Mouse (Mus musculus) myocyte (in vitro differentiated cells): ENCODE results near the gene Egfl7. TPM values are rescaled to one million over a fixed set of nuclear protein-coding genes. Genes with fewer than 3 reads are reported as not detected.
A peak's percentile ranks its signal among the peaks of the same experiment; 100 is the strongest.

ENCODE experiments used
- H3K27me3 ChIP-seq: one replicate; pipeline ENCODE4 v1.6.1; 2011; ENCODE audit not compliant: control insufficient read depth, insufficient read depth, insufficient read length
- H3K36me3 ChIP-seq: one replicate; pipeline ENCODE4 v1.6.1; 2011; ENCODE audit not compliant: control insufficient read depth, insufficient read depth
- H3K4me2 ChIP-seq: one replicate; pipeline ENCODE4 v1.6.1; 2011; ENCODE audit warnings: low read depth, control low read depth
- H3K4me3 ChIP-seq: one replicate; pipeline ENCODE4 v1.5.1; 2011; ENCODE audit warnings: mild to moderate bottlenecking, control low read depth, moderate library complexity
- H3K79me2 ChIP-seq: one replicate; pipeline ENCODE4 v1.6.1; 2011; ENCODE audit not compliant: control insufficient read depth, insufficient read depth
- H3ac ChIP-seq: one replicate; pipeline ENCODE4 v1.6.1; 2011; ENCODE audit not compliant: control insufficient read depth, insufficient read length
- CEBPB ChIP-seq: IDR thresholded peaks from 2 replicates; pipeline ENCODE4 v1.6.1; 2011; ENCODE audit warnings: mild to moderate bottlenecking, moderate library complexity; ENCODE audit not compliant: poor library complexity, insufficient read depth, severe bottlenecking
- E2F4 ChIP-seq: IDR thresholded peaks from one replicate; pipeline ENCODE4 v1.6.1; 2011; ENCODE audit warnings: mild to moderate bottlenecking, control low read depth, moderate library complexity; ENCODE audit not compliant: insufficient read depth
- MAX ChIP-seq: IDR thresholded peaks from one replicate; pipeline ENCODE4 v1.6.1; 2011; ENCODE audit warnings: low read depth, mild to moderate bottlenecking, control low read depth
- MYOD1 ChIP-seq, 3 experiments: IDR thresholded peaks; one replicate each; pipeline ENCODE4 v1.6.1; 2011; ENCODE audit warnings: control low read depth in 2 of 3, low read depth in 2 of 3, mild to moderate bottlenecking in 2 of 3, moderate library complexity in 1 of 3; ENCODE audit not compliant: insufficient read length in 2 of 3, control insufficient read depth in 1 of 3
- MYOG ChIP-seq, 3 experiments: IDR thresholded peaks; one replicate each; pipeline ENCODE4 v1.6.1; 2011; ENCODE audit warnings: control low read depth in 2 of 3, low read depth in 2 of 3, mild to moderate bottlenecking in 2 of 3; ENCODE audit not compliant: insufficient read length in 2 of 3, control insufficient read depth in 1 of 3, insufficient read depth in 1 of 3
- POLR2A ChIP-seq: IDR thresholded peaks from one replicate; pipeline ENCODE4 v1.6.1; 2011; ENCODE audit warnings: low read depth, mild to moderate bottlenecking, control low read depth, moderate library complexity; ENCODE audit not compliant: insufficient read length
- POLR2AphosphoS2 ChIP-seq: IDR thresholded peaks from one replicate; pipeline ENCODE4 v1.6.1; 2011; ENCODE audit warnings: low read depth, control low read depth; ENCODE audit not compliant: insufficient read length
- REST ChIP-seq: IDR thresholded peaks from one replicate; pipeline ENCODE4 v1.6.1; 2011; ENCODE audit warnings: mild to moderate bottlenecking, control low read depth, moderate library complexity; ENCODE audit not compliant: insufficient read depth, insufficient read length
- SRF ChIP-seq: IDR thresholded peaks from one replicate; pipeline ENCODE4 v1.6.1; 2011; ENCODE audit warnings: low read depth; ENCODE audit not compliant: control insufficient read depth, insufficient read length
- TCF12 ChIP-seq: IDR thresholded peaks from one replicate; pipeline ENCODE4 v1.6.1; 2011; ENCODE audit warnings: mild to moderate bottlenecking, control low read depth; ENCODE audit not compliant: poor library complexity, insufficient read depth, severe bottlenecking
- TCF3 ChIP-seq: IDR thresholded peaks from one replicate; pipeline ENCODE4 v1.6.1; 2011; ENCODE audit warnings: low read depth, control low read depth; ENCODE audit not compliant: insufficient read length
- USF1 ChIP-seq: IDR thresholded peaks from one replicate; pipeline ENCODE4 v1.6.1; 2011; ENCODE audit warnings: low read depth, mild to moderate bottlenecking, control low read depth, moderate library complexity
- polyA plus RNA-seq: library from polyadenylated mRNA; unstranded; fragments of >200 nt; fragmentation: generic; extraction: Trizol; gene quantifications from one replicate; pipeline ENCODE4 v1.2.1, GENCODE M21; 2012; ENCODE audit warnings: missing spikeins

The Egfl7 gene
- polyA plus RNA-seq, 1 experiment: 2.7 TPM

GRCm38 (mm10) chr2:26606579-26606978, 26.8 kb downstream of the Egfl7 start:
- H3K79me2 ChIP-seq: no peaks in the 10 kb centered on the region
- no peak overlapping the region for H3ac ChIP-seq
- no peaks in the 10 kb centered on the region for H3K27me3 ChIP-seq
- no peak overlapping the region for H3K4me3 ChIP-seq
- H3K4me2 ChIP-seq: no peak overlapping the region
- no peak for TF ChIP-seq POLR2AphosphoS2
- no peak for TF ChIP-seq REST
- no peak for TF ChIP-seq USF1
- TF ChIP-seq E2F4: no peak
- TF ChIP-seq CEBPB: no peak
- no peak for TF ChIP-seq TCF3
- TF ChIP-seq POLR2A: no peak
- H3K36me3 ChIP-seq: no peaks in the 10 kb centered on the region

GRCm38 (mm10) chr2:26607056-26607910, 27.5 kb downstream of the Egfl7 start:
- Histone ChIP-seq H3K4me2 (no peak overlapping the region), H3K27me3 (no peaks in the 10 kb centered on the region)

GRCm38 (mm10) chr2:26608781-26609180, 29.0 kb downstream of the Egfl7 start:
- TF ChIP-seq E2F4 (no peak), MYOG (IDR thresholded peaks at IDR 0.05; ENCODE audit: control insufficient read depth in 1 of 3, insufficient read depth in 1 of 3, insufficient read length in 2 of 3, low read depth in 2 of 3) (no peak), POLR2A (no peak), MAX (no peak), POLR2AphosphoS2 (no peak), USF1 (no peak), MYOD1 (IDR thresholded peaks at IDR 0.05; ENCODE audit: control insufficient read depth in 1 of 3, insufficient read length in 2 of 3, low read depth in 2 of 3) (no peak), TCF3 (no peak), CEBPB (no peak), TCF12 (no peak), REST (no peak), SRF (no peak)
- no peaks in the 10 kb centered on the region for H3K79me2 ChIP-seq
- H3K36me3 ChIP-seq: no peaks in the 10 kb centered on the region
- H3K27me3 ChIP-seq: no peaks in the 10 kb centered on the region
- H3K4me2 ChIP-seq: no peak overlapping the region
- H3K4me3 ChIP-seq: no peak overlapping the region
- H3ac ChIP-seq: no peak overlapping the region

More at GRCm38 (mm10) chr2:26607056-26607910, 27.5 kb downstream of the Egfl7 start:
- no peak overlapping the region for H3ac ChIP-seq
- H3K36me3 ChIP-seq: no peaks in the 10 kb centered on the region
- H3K79me2 ChIP-seq: no peaks in the 10 kb centered on the region
- no peak overlapping the region for H3K4me3 ChIP-seq
- TF ChIP-seq SRF (no peak), TCF3 (peak; percentile 52), MYOD1 (IDR thresholded peaks at IDR 0.05; ENCODE audit: control insufficient read depth in 1 of 3, insufficient read length in 2 of 3, low read depth in 2 of 3) (peak in 2 of 3 experiments; percentile 5 to 80), MYOG (IDR thresholded peaks at IDR 0.05; ENCODE audit: control insufficient read depth in 1 of 3, insufficient read depth in 1 of 3, insufficient read length in 2 of 3, low read depth in 2 of 3) (peak in 2 of 3 experiments; percentile 66 to 86), MAX (no peak)

- Histone ChIP-seq H3K27me3 (no peaks in the 10 kb centered on the region), H3K4me2 (no peak overlapping the region), H3K36me3 (no peaks in the 10 kb centered on the region), H3K4me3 (no peak overlapping the region), H3ac (no peak overlapping the region), H3K79me2 (no peaks in the 10 kb centered on the region)
- TF ChIP-seq CEBPB: no peak
- peak; percentile 10 for TF ChIP-seq TCF12
- peak in 1 of 3 experiments; percentile 70 for TF ChIP-seq MYOD1 (IDR thresholded peaks at IDR 0.05; ENCODE audit: control insufficient read depth in 1 of 3, insufficient read length in 2 of 3, low read depth in 2 of 3)
- TF ChIP-seq USF1: no peak
- no peak for TF ChIP-seq MAX
- no peak for TF ChIP-seq TCF3
- TF ChIP-seq MYOG (IDR thresholded peaks at IDR 0.05; ENCODE audit: control insufficient read depth in 1 of 3, insufficient read depth in 1 of 3, insufficient read length in 2 of 3, low read depth in 2 of 3): peak in 2 of 3 experiments; percentile 2 to 58
- TF ChIP-seq POLR2A: no peak
- TF ChIP-seq POLR2AphosphoS2: no peak
- TF ChIP-seq E2F4: no peak
- no peak for TF ChIP-seq SRF
- no peak for TF ChIP-seq REST
Measured at GRCm38 (mm10) chr2:26609261-26609661, 29.4 kb downstream of the Egfl7 start.

DNA sequence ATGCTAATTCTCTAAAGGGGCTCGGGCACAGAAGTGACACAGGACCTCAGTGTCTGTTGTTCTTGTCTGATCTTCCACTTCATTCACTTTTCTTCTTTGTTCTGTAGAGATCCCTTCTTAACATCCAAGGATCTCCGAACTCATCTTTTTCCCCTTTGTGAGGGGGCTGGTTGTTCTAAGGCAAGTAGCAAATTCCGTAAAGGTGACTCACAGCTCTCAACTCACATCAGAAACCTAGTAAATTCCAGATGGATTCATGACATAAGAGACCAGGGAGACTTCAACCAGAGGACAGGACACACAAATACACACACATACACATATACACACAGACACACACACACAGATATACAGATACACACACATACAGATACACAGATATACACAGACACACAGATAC, 30.7 kb downstream of the Egfl7 start:
- Histone ChIP-seq H3ac (no peak overlapping the region), H3K79me2 (no peaks in the 10 kb centered on the region), H3K4me2 (no peak overlapping the region), H3K4me3 (no peak overlapping the region), H3K36me3 (no peaks in the 10 kb centered on the region), H3K27me3 (no peaks in the 10 kb centered on the region)
- TF ChIP-seq TCF3: no peak
- no peak for TF ChIP-seq REST
- no peak for TF ChIP-seq MYOD1 (IDR thresholded peaks at IDR 0.05; ENCODE audit: control insufficient read depth in 1 of 3, insufficient read length in 2 of 3, low read depth in 2 of 3)
- no peak for TF ChIP-seq MYOG (IDR thresholded peaks at IDR 0.05; ENCODE audit: control insufficient read depth in 1 of 3, insufficient read depth in 1 of 3, insufficient read length in 2 of 3, low read depth in 2 of 3)
- no peak for TF ChIP-seq SRF
- TF ChIP-seq POLR2AphosphoS2: no peak
- TF ChIP-seq MAX: no peak
- TF ChIP-seq USF1: no peak
- no peak for TF ChIP-seq TCF12
- no peak for TF ChIP-seq E2F4
- no peak for TF ChIP-seq POLR2A
- no peak for TF ChIP-seq CEBPB
